Mouse (Mus musculus): ENCODE data around the gene Ano1. TPM values are rescaled to one million over a fixed set of nuclear protein-coding genes. Genes with fewer than 3 reads are reported as not detected.

Gene Ano1
- polyA plus RNA-seq, 1 experiment from 2014 or later: 9.0 TPM

DNA sequence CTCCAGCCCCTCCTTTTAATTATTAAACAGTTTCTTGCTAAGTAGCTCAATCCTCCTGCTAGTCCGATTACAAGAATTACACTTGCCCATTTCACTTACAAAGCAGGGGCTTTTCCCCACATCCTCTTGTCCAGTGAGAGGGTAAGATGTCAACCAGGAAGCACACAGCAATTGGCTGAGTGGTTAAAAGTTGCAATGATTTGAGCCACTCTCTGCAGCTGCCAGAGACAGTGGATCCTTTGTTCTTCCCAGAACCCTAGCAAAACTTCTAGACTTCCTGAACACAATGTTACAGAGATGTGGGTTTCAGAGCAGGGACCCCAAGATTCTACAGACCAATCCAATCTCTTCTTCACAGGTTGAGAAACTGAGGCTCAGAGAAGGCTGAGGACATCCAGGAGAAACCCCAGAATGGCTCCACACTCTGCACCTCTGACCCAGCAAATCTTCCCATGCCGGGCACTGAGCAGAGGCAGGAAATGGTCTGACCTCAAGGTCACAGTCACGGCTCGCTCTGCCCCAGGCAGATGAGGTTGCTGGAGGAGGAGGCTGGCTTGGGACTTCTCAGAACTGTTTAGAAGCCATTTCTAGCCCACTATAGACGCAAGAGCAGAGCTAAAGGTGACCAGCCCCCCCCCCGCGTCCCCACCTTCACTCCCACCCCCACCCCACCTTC lies 83.0 kb downstream of the Ano1 start:
- Histone ChIP-seq H3K4me3 (ENCODE audit: low read depth, low read length) (no peak overlapping the region), H3K9me3 (ENCODE audit: control insufficient read depth) (no peaks in the 10 kb centered on the region), H3K4me1 (replicated peaks; ENCODE audit: control insufficient read depth, insufficient read depth, low read length) (no peaks in the 10 kb centered on the region; the same call in 1 of the 2 replicates), H3K9ac (ENCODE audit: low read depth, low read length) (no peak overlapping the region), H3K27me3 (replicated peaks; ENCODE audit: control insufficient read depth, insufficient read depth, low read length) (no peaks in the 10 kb centered on the region), H3K27ac (ENCODE audit: low read depth, low read length) (no peak overlapping the region), H3K4me2 (replicated peaks; ENCODE audit: low read depth) (no peak overlapping the region), H3K36me3 (ENCODE audit: control insufficient read depth, insufficient read depth) (no peaks in the 10 kb centered on the region)
- ATAC-seq: peak; percentile 23; the same call in 1 of the 2 replicates
- no peak for TF ChIP-seq CTCF (IDR thresholded peaks at IDR 0.05; ENCODE audit: low read depth)
- WGBS: 29% methylated on average over 7 of the region's 7 CpGs

DNA sequence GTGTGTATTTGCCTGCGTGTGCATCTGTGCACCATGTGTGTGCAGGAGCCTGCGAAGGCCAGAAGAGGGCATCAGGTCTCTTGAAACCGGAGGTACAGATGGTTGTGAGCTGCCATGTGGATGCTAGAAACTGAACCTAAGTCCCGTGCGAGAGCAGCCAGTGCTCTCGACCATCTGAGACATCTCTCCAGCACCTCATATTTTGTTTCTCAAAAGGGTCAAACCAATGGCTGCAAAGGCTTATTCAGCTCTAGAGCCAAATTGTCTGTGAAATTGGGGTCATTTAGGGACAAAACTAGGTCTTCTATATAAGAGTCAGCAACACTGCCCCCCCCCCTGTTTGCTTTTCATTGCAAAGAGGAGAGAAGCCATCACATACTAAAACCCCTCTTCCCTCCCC lies 84.7 kb downstream of the Ano1 start:
- TF ChIP-seq CTCF (IDR thresholded peaks at IDR 0.05; ENCODE audit: low read depth): no peak
- H3K27me3 ChIP-seq (replicated peaks; ENCODE audit: control insufficient read depth, insufficient read depth, low read length): no peaks in the 10 kb centered on the region
- no peaks in the 10 kb centered on the region for H3K9me3 ChIP-seq (ENCODE audit: control insufficient read depth)
- no peak overlapping the region for H3K4me2 ChIP-seq (replicated peaks; ENCODE audit: low read depth)
- no peak overlapping the region for H3K27ac ChIP-seq (ENCODE audit: low read depth, low read length)
- no peak overlapping the region for H3K4me3 ChIP-seq (ENCODE audit: low read depth, low read length)
- 97% methylated on average over 6 of the region's 6 CpGs for WGBS
- H3K4me1 ChIP-seq (replicated peaks; ENCODE audit: control insufficient read depth, insufficient read depth, low read length): no peaks in the 10 kb centered on the region; the same call in 1 of the 2 replicates
- no peaks in the 10 kb centered on the region for H3K36me3 ChIP-seq (ENCODE audit: control insufficient read depth, insufficient read depth)
- no peak overlapping the region for H3K9ac ChIP-seq (ENCODE audit: low read depth, low read length)
- ATAC-seq: no peak

DNA sequence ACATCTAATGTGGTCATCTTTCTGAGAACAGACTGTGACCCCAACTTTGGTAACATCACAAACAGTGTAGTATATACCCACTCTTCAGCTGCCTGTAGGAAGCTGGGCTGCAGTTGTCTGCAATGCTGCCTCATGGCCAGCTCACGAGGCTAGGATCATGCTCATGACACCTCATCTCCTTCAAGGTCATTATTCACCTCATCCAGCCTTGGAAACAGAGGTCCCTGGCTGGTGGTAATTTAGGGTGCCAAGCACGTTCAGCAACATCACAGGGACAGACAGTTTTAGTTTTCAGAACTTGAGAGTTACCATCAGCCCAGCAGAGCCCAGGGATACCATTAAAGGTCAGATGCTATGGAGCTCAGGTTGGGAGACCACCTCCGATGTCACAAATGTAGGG lies 86.2 kb downstream of the Ano1 start:
- ATAC-seq: no peak
- TF ChIP-seq CTCF (IDR thresholded peaks at IDR 0.05; ENCODE audit: low read depth): no peak
- no peak overlapping the region for H3K27ac ChIP-seq (ENCODE audit: low read depth, low read length)
- H3K9me3 ChIP-seq (ENCODE audit: control insufficient read depth): no peaks in the 10 kb centered on the region
- H3K36me3 ChIP-seq (ENCODE audit: control insufficient read depth, insufficient read depth): no peaks in the 10 kb centered on the region
- no peak overlapping the region for H3K4me3 ChIP-seq (ENCODE audit: low read depth, low read length)
- 83% methylated on average over 3 of the region's 3 CpGs for WGBS
- no peak overlapping the region for H3K9ac ChIP-seq (ENCODE audit: low read depth, low read length)
- H3K4me1 ChIP-seq (replicated peaks; ENCODE audit: control insufficient read depth, insufficient read depth, low read length): no peaks in the 10 kb centered on the region; the same call in 1 of the 2 replicates
- no peaks in the 10 kb centered on the region for H3K27me3 ChIP-seq (replicated peaks; ENCODE audit: control insufficient read depth, insufficient read depth, low read length)
- H3K4me2 ChIP-seq (replicated peaks; ENCODE audit: low read depth): no peak overlapping the region

DNA sequence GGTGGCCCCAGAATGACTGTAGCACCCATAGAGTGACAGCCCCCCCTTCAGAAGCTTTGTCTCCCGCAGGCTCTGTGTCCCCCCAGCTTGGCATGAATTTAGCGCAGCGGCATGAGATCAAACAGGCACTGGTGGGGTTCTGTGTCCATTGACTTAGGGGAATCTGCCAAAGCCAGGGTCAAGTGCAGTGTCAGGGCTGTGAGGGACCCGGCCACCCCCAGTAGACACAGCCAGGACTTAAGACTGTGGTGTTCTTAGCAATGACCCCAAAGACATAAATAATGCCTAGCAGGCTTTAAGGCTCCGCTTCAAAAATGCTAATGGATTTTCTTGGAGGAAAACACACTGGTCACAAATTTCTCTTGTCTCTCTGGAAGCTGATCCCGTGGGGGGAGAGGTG lies 88.2 kb downstream of the Ano1 start:
- TF ChIP-seq CTCF (IDR thresholded peaks at IDR 0.05; ENCODE audit: low read depth): no peak
- H3K9me3 ChIP-seq (ENCODE audit: control insufficient read depth): no peaks in the 10 kb centered on the region
- no peaks in the 10 kb centered on the region for H3K36me3 ChIP-seq (ENCODE audit: control insufficient read depth, insufficient read depth)
- no peak for ATAC-seq
- H3K27me3 ChIP-seq (replicated peaks; ENCODE audit: control insufficient read depth, insufficient read depth, low read length): no peaks in the 10 kb centered on the region
- no peak overlapping the region for H3K9ac ChIP-seq (ENCODE audit: low read depth, low read length)
- no peak overlapping the region for H3K27ac ChIP-seq (ENCODE audit: low read depth, low read length)
- H3K4me3 ChIP-seq (ENCODE audit: low read depth, low read length): no peak overlapping the region
- H3K4me1 ChIP-seq (replicated peaks; ENCODE audit: control insufficient read depth, insufficient read depth, low read length): no peaks in the 10 kb centered on the region; the same call in 1 of the 2 replicates
- 57% methylated on average over 6 of the region's 6 CpGs for WGBS
- H3K4me2 ChIP-seq (replicated peaks; ENCODE audit: low read depth): no peak overlapping the region

DNA sequence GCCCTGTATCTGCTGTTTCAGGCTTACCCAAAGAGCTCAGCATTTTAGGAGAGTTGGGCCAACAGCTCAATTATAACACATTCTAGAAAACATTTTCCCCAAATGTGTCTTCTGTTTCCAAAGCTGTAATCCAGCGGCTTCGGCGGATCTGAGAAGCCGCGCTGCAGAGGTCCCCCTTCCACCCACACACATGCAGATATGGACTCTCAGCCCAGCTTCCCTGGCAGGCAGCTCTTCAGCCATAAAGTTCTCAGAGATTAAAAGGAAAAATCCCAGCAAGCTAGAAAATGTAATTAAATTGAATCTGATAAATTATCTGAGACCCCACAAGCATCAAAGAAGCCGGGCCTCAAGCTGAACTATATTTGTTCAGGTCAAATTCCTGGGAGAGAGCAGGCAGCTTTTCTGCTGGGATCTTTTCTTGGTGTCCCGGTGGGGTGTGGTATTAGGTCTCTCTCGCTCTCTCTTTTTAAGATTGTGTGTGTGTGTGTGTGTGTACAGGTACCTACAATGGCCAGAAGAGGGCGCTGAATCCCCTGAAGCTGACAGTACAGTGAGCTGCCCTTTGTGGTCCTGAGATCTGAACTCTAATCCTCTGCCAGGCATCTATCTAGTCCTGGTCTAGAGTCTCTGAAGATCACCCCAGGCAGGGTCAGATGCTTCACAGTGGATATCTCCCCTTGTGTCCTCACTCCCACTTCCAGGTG lies 95.4 kb downstream of the Ano1 start:
- H3K9me3 ChIP-seq (ENCODE audit: control insufficient read depth): no peaks in the 10 kb centered on the region
- TF ChIP-seq CTCF (IDR thresholded peaks at IDR 0.05; ENCODE audit: low read depth): peak; percentile 31; the same call in 1 of the 2 replicates
- H3K4me3 ChIP-seq (ENCODE audit: low read depth, low read length): no peak overlapping the region
- H3K9ac ChIP-seq (ENCODE audit: low read depth, low read length): no peak overlapping the region
- WGBS: 65% methylated on average over 9 of the region's 9 CpGs
- no peak for ATAC-seq
- H3K27ac ChIP-seq (ENCODE audit: low read depth, low read length): no peak overlapping the region
- no peaks in the 10 kb centered on the region for H3K27me3 ChIP-seq (replicated peaks; ENCODE audit: control insufficient read depth, insufficient read depth, low read length)
- H3K36me3 ChIP-seq (ENCODE audit: control insufficient read depth, insufficient read depth): no peaks in the 10 kb centered on the region
- no peaks in the 10 kb centered on the region for H3K4me1 ChIP-seq (replicated peaks; ENCODE audit: control insufficient read depth, insufficient read depth, low read length)
- H3K4me2 ChIP-seq (replicated peaks; ENCODE audit: low read depth): no peak overlapping the region

DNA sequence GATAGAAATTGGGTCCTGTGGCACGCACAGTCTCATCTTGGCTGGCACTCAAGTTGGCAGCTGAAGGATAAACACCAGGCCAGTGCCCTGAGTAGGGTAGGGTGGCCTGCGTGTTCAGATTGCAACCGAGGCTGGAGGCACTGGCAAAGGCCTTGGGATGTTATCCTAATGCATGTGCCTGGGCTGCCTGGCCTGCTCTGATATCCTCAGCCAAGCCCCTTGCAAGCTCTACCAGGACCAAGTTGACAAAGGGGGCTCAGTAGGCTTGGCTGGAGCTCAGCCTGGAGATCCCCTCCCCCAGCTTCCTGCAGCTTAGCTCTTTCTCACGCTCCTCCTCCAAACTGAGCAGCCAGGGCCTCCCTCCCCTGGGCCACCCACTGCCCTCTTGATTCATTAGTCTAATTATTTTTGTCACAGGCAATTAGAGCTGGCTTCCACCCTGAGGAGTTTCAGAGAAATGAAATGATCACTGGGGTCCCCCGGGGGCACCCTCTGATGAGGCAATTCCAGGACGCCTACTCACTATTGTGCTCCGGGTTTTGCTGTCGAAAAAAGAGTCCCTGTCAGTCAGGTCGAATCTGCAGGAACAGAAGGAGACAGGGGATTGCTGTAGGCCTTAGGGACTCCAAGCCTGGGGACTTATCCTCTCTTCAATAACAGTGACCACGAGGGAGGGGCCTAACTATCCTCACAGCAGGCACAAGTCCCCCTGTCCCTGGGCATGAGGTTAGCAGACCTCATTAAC lies 97.9 kb downstream of the Ano1 start:
- Histone ChIP-seq H3K27ac (ENCODE audit: low read depth, low read length) (no peak overlapping the region; the same call in 1 of the 2 replicates), H3K4me1 (replicated peaks; ENCODE audit: control insufficient read depth, insufficient read depth, low read length) (no peaks in the 10 kb centered on the region), H3K27me3 (replicated peaks; ENCODE audit: control insufficient read depth, insufficient read depth, low read length) (no peaks in the 10 kb centered on the region), H3K9ac (ENCODE audit: low read depth, low read length) (no peak overlapping the region), H3K4me3 (ENCODE audit: low read depth, low read length) (no peak overlapping the region), H3K36me3 (ENCODE audit: control insufficient read depth, insufficient read depth) (no peaks in the 10 kb centered on the region), H3K4me2 (replicated peaks; ENCODE audit: low read depth) (no peak overlapping the region), H3K9me3 (ENCODE audit: control insufficient read depth) (no peaks in the 10 kb centered on the region)
- TF ChIP-seq CTCF (IDR thresholded peaks at IDR 0.05; ENCODE audit: low read depth): no peak
- 46% methylated on average over 10 of the region's 10 CpGs for WGBS
- peak; percentile 43 for ATAC-seq
